Mouse (Mus musculus) left cerebral cortex, adult 18-20 months (tissue): ENCODE data around the gene Trmt2a. TPM values are rescaled to one million over a fixed set of nuclear protein-coding genes. Genes with fewer than 3 reads are reported as not detected.

Experiments
- DNase-seq, 2 experiments: peaks; one replicate each; pipeline ENCODE4 v3.0.0; 2021 to 2022; ENCODE audit warnings: low spot score in 2 of 2, mixed read lengths in 1 of 2
- total RNA-seq, 2 experiments: library from RNA; stranded (reverse); gene quantifications; 2 replicates each; pipeline ENCODE4 v1.2.3; 2021

The Trmt2a gene
- total RNA-seq, 2 experiments from 2014 or later: 41.8 to 48.5 TPM

GRCm38 (mm10) chr16:18231047-18231446 is 17.4 kb upstream of the Trmt2a start:
- no peak for DNase-seq

- no peak for DNase-seq
These were observed 17.0 kb upstream of the Trmt2a start for GRCm38 (mm10) chr16:18231451-18231850.

- no peak for DNase-seq
These were observed 15.0 kb upstream of the Trmt2a start for GRCm38 (mm10) chr16:18233451-18233850.

- no peak for DNase-seq
These were observed 14.4 kb upstream of the Trmt2a start for GRCm38 (mm10) chr16:18233919-18234670.

- DNase-seq: peak; percentile 78 to 86
These were observed 13.6 kb upstream of the Trmt2a start, which contains the start of gene Zdhhc8 for GRCm38 (mm10) chr16:18234671-18235388. Zdhhc8 (minus strand) TSS chr16:18235136.

- DNase-seq: peak; percentile 64 to 76
These were observed 13.0 kb upstream of the Trmt2a start for GRCm38 (mm10) chr16:18235389-18236065.

- DNase-seq: no peak
These were observed 11.6 kb upstream of the Trmt2a start for GRCm38 (mm10) chr16:18236676-18237501.

GRCm38 (mm10) chr16:18241581-18241980 is 6.9 kb upstream of the Trmt2a start:
- DNase-seq: no peak

GRCm38 (mm10) chr16:18247521-18248399 is 719 bp upstream of the Trmt2a start:
- DNase-seq: no peak

GRCm38 (mm10) chr16:18249364-18249967 is 987 bp downstream of the Trmt2a start:
- DNase-seq: peak; percentile 34 to 43

GRCm38 (mm10) chr16:18250231-18250630 is 1.8 kb downstream of the Trmt2a start:
- no peak for DNase-seq

GRCm38 (mm10) chr16:18250828-18251790 is 2.6 kb downstream of the Trmt2a start:
- no peak for DNase-seq

- DNase-seq: no peak
These were observed 4.3 kb downstream of the Trmt2a start for GRCm38 (mm10) chr16:18252736-18253135.

- DNase-seq: no peak
These were observed 5.4 kb downstream of the Trmt2a start for GRCm38 (mm10) chr16:18253866-18254265.

GRCm38 (mm10) chr16:18258221-18258620 is 9.7 kb downstream of the Trmt2a start, which contains the start of gene Gm49776:
Gm49776 (minus strand) TSS chr16:18258321.
- no peak for DNase-seq

GRCm38 (mm10) chr16:18265024-18265423 is 16.5 kb downstream of the Trmt2a start:
- DNase-seq: no peak

GRCm38 (mm10) chr16:18268182-18268581 is 19.7 kb downstream of the Trmt2a start:
- DNase-seq: no peak

GRCm38 (mm10) chr16:18275166-18275565 is 26.7 kb downstream of the Trmt2a start:
- DNase-seq: no peak
